Mouse (Mus musculus): ENCODE measurements around the gene Fn3k. TPM values are rescaled to one million over a fixed set of nuclear protein-coding genes. Genes with fewer than 3 reads are reported as not detected.
A peak's percentile ranks its signal among the peaks of the same experiment; 100 is the strongest.

Fn3k gene
- total RNA-seq, 1 experiment from 2014 or later: not detected

- no peak for ATAC-seq (replicated peaks; ENCODE audit: insufficient number of reproducible peaks, low FRiP score, low TSS enrichment, poor library complexity, severe bottlenecking)
These were observed 7.4 kb downstream of the Fn3k start for GRCm38 (mm10) chr11:121442076-121442475.

- ATAC-seq (replicated peaks; ENCODE audit: insufficient number of reproducible peaks, low FRiP score, low TSS enrichment, poor library complexity, severe bottlenecking): no peak; the same call in 1 of the 2 replicates
These were observed 16.6 kb downstream of the Fn3k start for GRCm38 (mm10) chr11:121451216-121451726.

GRCm38 (mm10) chr11:121451753-121452635 lies 17.3 kb downstream of the Fn3k start, which contains the start of gene Tbcd:
TSS of gene Tbcd (plus strand) at chr11:121451949.
- peak; percentile 97 for ATAC-seq (replicated peaks; ENCODE audit: insufficient number of reproducible peaks, low FRiP score, low TSS enrichment, poor library complexity, severe bottlenecking)

GRCm38 (mm10) chr11:121457874-121458273 lies 23.2 kb downstream of the Fn3k start:
- no peak for ATAC-seq (replicated peaks; ENCODE audit: insufficient number of reproducible peaks, low FRiP score, low TSS enrichment, poor library complexity, severe bottlenecking)

- ATAC-seq (replicated peaks; ENCODE audit: insufficient number of reproducible peaks, low FRiP score, low TSS enrichment, poor library complexity, severe bottlenecking): no peak
These were observed 32.7 kb downstream of the Fn3k start for GRCm38 (mm10) chr11:121467408-121467807.

GRCm38 (mm10) chr11:121474831-121475230 lies 40.1 kb downstream of the Fn3k start:
- ATAC-seq (replicated peaks; ENCODE audit: insufficient number of reproducible peaks, low FRiP score, low TSS enrichment, poor library complexity, severe bottlenecking): no peak

- ATAC-seq (replicated peaks; ENCODE audit: insufficient number of reproducible peaks, low FRiP score, low TSS enrichment, poor library complexity, severe bottlenecking): peak; percentile 84
These were observed 41.1 kb downstream of the Fn3k start for GRCm38 (mm10) chr11:121475699-121476415.

GRCm38 (mm10) chr11:121479476-121480203 lies 44.9 kb downstream of the Fn3k start:
- ATAC-seq (replicated peaks; ENCODE audit: insufficient number of reproducible peaks, low FRiP score, low TSS enrichment, poor library complexity, severe bottlenecking): no peak

GRCm38 (mm10) chr11:121481129-121481528 lies 46.4 kb downstream of the Fn3k start:
- ATAC-seq (replicated peaks; ENCODE audit: insufficient number of reproducible peaks, low FRiP score, low TSS enrichment, poor library complexity, severe bottlenecking): no peak

- ATAC-seq (replicated peaks; ENCODE audit: insufficient number of reproducible peaks, low FRiP score, low TSS enrichment, poor library complexity, severe bottlenecking): peak; percentile 36; the same call in 1 of the 2 replicates
These were observed 51.2 kb downstream of the Fn3k start for GRCm38 (mm10) chr11:121485882-121486281.

GRCm38 (mm10) chr11:121490651-121491050 lies 55.9 kb downstream of the Fn3k start:
- no peak for ATAC-seq (replicated peaks; ENCODE audit: insufficient number of reproducible peaks, low FRiP score, low TSS enrichment, poor library complexity, severe bottlenecking)

Other genes starting within 250 kb of the Fn3k start
- gene Hexdc, start 230.5 kb upstream of the Fn3k start, total RNA-seq (2017): 1.4 to 3.2 TPM (median 3.1 TPM) in 3 replicates
- gene Ogfod3, start 230.2 kb upstream of the Fn3k start, total RNA-seq (2017): 2.8 to 4.8 TPM (median 3.1 TPM) in 3 replicates
- gene Cybc1, start 205.6 kb upstream of the Fn3k start, total RNA-seq (2017): 71.9 to 94.3 TPM (median 75.7 TPM) in 3 replicates
- gene Narf, start 197.7 kb upstream of the Fn3k start, total RNA-seq (2017): 22.3 to 24.0 TPM (median 22.5 TPM) in 3 replicates
- gene Foxk2, start 174.9 kb upstream of the Fn3k start, total RNA-seq (2017): 8.5 to 16.2 TPM (median 13.4 TPM) in 3 replicates
- 52.7 to 65.3 TPM (median 65.1 TPM) in 3 replicates for gene Wdr45b, start 80.5 kb upstream of the Fn3k start, total RNA-seq (2017)
- gene Rab40b, start 46.7 kb upstream of the Fn3k start, total RNA-seq (2017): not detected in 3 replicates
- 3.4 to 6.8 TPM (median 6.3 TPM) in 3 replicates for gene Fn3krp, start 13.5 kb upstream of the Fn3k start, total RNA-seq (2017)
- 23.1 to 29.1 TPM (median 26.4 TPM) in 3 replicates for gene Tbcd, start 17.0 kb downstream of the Fn3k start, total RNA-seq (2017)
- 0.19 TPM in 1 of 3 replicates, not detected in the others for gene Zfp750, start 84.4 kb downstream of the Fn3k start, total RNA-seq (2017)
- 9.2 to 22.9 TPM (median 13.1 TPM) in 3 replicates for gene B3gntl1, start 238.2 kb downstream of the Fn3k start, total RNA-seq (2017)

Measured in monocyte, adult 5-6 weeks (primary cell).